Mouse (Mus musculus): Measurements from ENCODE around the gene Pheta1.

Pheta1 gene

DNA sequence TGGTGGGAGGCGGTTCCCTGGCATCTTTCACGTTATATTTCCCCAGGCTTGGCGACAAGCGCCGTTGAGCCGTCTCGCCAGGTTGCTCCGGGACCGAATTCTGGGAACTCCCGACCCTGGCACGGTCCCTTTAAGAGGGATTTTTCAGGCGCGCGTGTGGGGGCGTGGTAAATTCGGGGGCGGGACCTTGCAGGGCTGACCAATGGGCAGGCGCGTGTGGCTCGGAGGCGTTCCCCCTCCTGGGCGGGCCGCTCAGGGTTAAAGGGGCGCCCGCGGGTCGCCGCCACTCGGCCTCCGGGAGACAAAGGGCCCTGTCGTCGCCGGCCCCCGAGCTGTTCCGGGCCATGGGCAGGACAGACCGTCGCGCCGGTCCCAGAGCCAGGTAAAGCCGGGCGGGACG lies at the start of gene Pheta1:
TSS of gene Pheta1 (plus strand) at position 242 of the 400 bp plus-strand sequence.
- in situ Hi-C loops (cut with MboI, MseI) = loop anchor here (25.0 kb wide), 2 partner anchors 989 to 1289 kb away; partner anchors contain the start of genes Rhof (in 1 of the 2) and Setd1b (in 1 of the 2)

DNA sequence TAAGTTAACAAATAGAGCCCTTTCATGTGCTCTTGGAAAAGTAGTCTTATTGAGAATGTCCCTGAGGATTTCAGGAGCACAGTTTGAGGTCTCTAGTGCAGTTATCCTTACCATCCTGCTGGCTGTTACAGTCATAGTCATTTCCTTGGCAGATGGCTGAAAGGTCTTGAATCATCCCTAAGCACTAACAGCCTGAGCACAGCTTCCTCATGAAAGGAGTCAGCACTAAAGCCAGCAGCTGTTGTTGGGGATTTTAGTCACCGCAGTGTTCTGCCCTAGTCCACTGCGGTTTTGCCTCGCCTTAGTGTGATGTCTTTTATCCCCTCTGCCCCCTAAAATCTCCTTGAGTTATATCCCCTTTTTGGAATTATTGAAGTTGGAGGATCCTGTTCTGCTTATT lies 41.6 kb upstream of the Pheta1 start:
- in situ Hi-C loops (cut with MboI, MseI) = no loop called here

DNA sequence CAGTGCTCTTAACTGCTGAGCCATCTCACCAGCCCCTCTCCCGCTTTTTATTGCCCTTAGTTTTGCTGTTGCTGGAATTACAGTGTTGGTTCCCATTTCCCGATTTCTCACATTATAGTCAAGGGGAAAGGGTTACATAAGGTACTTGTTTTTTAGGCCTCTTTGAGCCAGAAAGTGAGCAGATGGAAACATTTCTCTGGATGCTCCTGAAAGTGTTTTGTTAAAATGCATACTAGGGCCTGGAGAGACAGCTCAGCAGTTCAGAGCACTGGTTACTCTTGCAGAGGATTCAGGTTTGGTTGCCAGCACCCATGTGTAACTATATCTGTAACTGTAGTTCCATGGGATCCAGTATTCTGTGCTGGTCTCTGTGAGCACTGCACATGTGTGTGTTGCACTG lies 40.6 kb upstream of the Pheta1 start:
- in situ Hi-C loops (cut with MboI, MseI) = no loop called here

DNA sequence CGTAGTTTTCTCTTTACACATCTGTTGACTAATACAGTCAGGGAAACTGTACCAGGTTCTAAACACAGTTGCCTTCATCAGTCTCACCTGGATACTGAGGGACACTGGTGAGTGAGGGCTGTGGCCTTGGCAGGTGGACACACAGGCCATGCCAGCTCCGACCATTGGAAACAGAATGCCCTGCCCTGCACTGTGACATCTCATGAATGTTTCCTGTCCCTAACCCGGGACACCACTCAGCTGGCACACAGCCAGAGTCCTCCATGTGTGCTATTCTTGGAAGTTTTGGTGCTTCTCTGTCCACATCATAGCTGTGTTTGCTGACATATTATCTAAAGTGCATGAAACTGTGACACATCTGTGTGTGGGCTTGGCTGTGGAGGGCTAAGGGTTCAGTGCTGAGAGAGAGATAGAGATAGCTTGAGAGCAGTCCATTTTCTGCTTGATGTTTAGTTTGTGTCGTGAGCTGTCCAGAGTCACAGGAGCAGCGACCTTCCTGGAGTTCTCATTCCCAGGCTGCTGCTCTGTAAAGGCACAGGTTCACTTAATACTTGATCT lies 39.0 kb upstream of the Pheta1 start:
- in situ Hi-C loops (cut with MboI, MseI) = no loop called here

DNA sequence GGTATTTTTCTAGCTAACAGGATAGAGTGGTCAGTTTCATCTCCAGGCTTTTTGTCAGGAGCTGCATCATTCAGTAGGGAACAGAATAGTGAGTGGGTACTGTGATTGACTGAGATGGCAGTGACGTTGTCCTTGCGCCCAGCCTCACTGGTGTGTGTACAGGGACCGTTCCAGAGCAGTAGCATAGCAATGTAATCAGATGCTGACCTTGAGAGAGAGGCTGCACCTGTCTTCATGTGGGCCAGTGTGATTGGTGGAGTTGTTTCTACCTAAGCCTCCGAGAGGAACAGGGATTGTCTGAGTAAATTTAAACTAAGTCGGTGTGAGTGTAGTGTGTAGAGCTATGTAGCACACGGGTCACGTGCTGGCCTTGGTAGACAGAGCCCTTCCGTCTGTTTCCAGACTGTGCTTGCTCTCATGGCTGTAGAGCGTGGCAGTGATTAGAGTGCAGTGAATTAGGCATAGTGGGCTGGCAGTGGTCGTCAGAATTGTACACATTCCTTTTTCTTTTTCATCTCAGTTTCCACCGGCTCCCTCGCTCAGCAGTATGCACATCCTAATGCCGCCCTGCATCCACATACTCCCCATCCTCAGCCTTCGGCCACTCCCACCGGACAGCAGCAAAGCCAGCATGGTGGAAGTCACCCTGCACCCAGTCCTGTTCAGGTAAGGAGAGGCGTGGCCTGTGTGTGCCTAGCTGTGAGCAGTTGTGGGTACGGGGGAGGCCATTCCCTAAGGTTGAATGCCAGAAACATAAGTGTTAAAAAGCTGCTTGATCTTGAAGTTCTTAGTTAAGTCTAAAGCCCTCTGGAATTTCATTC lies 38.2 kb upstream of the Pheta1 start:
- in situ Hi-C loops (cut with MboI, MseI) = no loop called here

DNA sequence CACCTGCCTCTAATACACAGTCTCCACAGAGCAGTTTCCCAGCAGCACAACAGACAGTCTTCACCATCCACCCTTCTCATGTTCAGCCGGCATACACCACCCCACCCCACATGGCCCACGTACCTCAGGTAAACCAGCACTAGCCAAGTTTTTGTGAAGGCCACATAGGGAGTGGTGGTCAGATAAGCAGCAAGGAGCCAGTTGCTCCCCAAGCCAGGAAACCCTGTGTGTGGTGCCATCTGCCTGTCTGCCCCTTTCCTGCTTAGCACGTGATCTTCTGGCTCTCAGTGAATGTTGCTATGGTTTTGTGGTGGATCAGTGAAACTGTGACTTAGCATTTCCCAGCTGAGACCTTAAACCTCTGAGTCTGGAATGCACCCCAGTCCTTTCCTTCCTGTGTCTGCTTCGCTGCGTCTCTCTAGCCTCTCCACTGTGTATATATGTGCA lies 37.3 kb upstream of the Pheta1 start:
- in situ Hi-C loops (cut with MboI, MseI) = no loop called here

DNA sequence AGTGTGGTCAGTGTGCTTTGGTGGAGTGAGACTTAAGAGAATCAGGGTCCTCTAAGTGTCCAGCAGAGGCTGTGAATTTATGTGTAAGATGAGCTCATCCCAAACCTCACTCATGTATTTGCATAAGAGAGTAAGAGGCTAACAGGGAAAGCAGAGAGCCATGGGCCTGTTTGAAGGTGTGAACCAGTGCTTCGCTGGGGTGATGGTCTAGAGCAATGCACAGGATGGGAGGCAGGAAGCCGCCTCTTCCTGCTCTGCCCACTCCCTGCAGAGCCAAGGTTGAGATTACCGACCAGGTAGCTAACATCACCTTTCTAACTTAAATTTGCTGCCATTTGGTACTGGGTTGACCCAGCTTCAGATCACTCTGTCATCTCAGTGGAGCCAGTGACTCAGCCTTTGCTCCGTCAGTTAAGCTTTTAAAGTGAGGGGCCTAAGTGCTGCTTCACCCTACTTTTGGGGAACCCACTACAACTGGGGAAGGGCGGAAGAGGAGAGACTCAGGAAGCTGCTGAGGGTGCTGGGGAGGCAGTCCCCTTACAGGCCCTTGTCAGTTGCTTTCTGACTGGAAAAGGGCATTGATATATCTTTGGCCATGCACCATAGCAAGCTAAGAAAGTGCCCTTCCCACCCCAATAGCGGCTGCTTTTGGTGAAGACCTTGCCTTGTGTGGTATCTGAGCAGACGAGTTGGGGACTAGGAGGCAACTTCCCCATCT lies 36.1 kb upstream of the Pheta1 start:
- in situ Hi-C loops (cut with MboI, MseI) = no loop called here

DNA sequence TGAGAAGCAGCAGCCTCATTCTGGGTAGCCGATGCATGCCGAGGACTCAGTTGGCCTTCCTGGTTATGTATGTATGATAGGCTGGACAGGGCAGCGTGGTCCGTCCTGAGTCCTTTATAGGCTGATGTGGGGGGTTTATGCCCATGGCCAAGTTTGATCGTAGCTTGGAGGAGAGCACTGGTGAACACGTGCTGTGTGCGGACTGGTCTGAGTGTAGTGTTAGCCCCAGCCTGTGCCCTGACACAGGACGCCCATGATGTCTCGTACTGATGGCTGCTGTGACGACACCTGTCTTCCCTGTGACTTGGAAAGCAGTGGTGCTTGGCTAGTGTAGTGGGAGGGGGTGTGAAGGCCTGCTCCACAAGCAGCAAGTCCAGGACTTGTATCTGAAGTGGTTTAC lies 35.0 kb upstream of the Pheta1 start:
- in situ Hi-C loops (cut with MboI, MseI) = no loop called here

DNA sequence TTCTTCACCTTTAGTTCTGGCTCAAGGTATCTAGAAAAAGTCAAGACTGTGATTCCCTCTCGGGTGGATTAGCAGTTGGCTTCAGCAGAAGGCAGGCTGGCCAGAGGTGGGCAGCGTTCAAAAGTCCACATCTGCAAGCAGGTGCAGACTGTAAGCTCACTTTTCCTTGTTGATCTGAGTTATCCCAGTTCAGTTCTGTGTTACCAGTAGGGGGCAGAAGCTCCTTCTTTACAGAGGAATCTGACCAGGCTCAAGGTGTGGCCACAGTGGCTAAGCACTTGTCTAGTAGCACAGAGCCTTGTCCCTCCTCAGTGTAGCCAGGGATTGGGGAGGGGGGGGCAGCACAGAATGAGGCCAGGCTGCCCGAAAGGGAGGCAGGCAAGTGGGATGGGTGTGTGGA lies 33.7 kb upstream of the Pheta1 start:
- in situ Hi-C loops (cut with MboI, MseI) = no loop called here

DNA sequence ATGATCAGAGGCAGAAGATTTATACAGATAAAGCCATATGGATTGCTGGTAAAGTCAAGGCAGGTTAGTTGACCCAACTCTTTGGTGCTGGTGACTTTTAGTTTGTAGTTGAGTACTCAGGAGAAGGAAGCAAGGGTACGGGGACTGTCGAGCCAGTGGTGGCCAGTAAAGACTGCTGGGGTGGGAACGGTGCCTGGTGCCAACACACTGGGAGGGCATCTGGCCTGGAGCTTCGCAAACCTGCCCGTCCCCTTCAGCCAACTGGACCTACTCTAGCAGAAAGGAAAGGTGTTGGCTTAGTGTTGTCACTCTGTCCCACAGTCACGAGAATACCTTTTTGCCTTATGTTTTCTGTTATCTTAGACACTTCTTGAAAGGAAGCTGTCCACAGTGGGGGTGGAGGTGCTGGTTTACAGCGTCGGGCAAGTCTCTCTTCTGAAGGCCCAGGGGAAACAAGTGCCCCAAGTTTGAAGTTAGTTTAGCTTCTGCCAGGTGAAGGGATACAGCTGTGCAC lies 32.9 kb upstream of the Pheta1 start:
- in situ Hi-C loops (cut with MboI, MseI) = no loop called here

DNA sequence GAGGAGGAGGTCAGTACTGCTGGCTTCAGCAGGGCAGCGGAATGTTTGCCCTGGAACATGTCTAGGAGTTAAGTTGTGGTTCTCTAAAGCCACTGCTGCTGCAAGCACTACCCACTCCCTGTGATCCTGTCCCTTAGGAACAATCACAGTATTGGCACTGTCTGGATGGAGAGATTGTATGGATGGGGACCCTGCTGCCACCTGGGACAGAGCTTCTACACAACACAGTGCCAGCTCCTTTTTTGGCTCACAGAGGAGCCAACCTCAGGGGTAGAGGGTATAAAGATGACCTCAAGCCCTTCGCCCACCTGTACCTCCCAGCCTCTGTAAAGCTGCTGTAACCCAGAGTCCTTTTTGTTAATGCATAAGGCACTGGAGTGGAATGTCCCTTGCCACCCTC lies 32.2 kb upstream of the Pheta1 start:
- in situ Hi-C loops (cut with MboI, MseI) = no loop called here

DNA sequence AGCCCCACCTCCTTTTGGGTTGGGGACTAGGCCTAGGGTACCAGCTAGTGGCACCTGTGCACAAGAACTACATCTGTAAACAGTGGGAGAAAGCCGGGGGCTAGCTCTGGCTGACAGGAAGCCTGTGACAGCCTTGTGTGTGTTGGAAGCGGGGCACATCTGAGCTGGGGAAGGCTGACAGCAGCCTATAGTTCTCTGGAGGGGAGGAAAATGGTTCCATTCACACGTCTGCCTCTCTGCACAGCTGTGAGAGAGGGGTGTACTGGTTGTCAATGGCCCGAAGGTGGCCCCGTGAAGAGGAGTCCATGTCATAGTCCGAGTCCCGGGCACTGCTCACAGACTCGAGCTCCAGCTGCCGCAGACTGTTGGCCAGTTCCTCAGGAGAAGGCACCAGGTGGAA lies 31.2 kb upstream of the Pheta1 start:
- in situ Hi-C loops (cut with MboI, MseI) = no loop called here

DNA sequence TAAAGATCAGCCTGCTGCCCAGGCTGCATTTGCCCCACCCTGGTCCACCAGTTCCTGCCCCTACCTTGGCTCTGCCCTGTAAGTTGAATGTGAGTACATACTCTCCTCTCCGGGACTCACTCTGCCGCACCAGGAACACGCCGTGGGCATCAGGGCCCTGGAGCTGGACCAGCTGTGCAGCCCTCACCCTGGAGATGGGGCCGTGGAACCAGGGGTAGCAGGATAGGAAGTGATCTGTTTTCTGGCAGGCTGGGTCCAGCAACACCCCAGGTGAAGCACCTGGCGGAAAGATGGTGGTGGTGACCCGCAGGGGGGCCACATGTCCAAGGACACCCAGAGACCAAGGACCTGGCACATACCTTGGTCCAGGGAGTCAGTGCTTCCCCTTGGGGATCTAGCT lies 30.4 kb upstream of the Pheta1 start:
- in situ Hi-C loops (cut with MboI, MseI) = no loop called here

DNA sequence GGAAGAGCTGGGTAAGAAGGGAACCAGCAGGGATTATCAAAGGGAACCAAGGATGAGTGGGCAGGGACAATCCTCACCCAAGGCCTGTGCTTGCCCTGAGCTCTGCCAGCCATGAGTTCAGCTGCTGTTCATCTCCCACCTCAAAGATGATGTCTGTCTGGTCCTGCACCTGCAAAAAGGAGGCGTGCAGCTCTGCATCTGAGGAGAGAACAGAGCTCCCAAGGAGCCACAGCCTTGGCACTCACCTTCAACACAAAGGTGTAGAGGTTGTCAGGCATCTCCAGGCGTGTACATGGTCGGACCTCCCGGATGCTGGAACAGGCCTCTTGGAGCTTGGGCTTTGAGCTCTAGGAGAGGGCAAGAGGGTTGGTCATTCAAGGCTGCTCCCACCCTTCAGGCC lies 29.9 kb upstream of the Pheta1 start:
- in situ Hi-C loops (cut with MboI, MseI) = no loop called here

DNA sequence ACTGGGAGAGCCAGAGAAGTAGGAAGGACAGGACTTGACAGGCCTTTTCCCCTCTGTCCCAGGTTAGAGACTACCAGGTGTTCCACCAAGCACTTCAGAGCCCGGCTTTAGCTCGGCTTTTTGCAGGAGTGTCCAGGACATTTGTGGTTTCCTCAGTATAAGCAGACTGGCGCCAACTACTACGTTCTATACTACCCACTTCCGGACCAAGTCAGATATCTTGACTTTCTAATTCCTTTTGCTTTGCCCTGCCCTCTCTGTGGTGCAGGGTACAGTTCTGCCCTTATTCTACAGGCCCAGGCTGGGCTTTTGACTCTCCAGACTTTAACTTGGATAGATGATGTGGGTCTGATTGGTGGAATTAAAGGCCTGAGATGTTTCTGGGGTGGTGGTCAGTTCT lies 29.2 kb upstream of the Pheta1 start:
- in situ Hi-C loops (cut with MboI, MseI) = no loop called here

DNA sequence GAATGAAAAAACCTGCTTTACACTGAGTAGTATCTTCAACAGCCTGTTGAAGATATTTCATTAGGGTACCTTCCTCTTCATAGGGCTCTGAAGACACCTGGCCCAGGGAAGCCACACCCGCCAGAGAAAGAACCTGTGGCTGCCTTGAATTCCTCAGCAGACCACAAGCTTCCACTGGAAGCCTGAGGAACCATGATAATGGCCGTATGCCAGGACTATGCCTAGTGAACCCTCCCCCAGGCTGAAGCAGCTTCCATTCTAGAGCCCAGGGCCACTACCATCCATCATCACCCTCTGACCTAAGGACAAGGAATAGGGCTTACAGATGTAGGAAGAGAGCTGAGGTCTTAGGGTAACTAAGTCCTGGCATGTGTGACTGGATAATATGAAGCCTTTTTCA lies 28.6 kb upstream of the Pheta1 start:
- in situ Hi-C loops (cut with MboI, MseI) = no loop called here

DNA sequence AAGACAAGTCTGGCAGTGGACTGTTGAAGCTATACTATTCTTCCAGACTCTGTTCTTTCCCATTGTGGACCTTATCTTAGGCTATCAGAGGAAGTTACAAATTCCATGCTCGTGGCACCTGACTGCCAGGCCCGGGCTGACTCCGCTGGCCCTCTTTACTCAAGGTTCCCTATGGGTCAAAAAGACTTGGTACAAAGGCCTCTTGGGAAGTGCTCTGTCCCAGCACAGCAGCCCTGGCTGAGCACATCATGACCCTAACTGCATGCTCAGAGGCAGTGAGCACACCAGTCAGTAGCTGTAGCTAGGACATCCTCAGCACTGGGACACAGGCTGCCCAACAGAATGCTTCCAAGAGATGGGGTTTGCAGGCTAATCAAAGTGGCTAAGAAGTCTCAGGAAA lies 28.1 kb upstream of the Pheta1 start:
- in situ Hi-C loops (cut with MboI, MseI) = no loop called here

DNA sequence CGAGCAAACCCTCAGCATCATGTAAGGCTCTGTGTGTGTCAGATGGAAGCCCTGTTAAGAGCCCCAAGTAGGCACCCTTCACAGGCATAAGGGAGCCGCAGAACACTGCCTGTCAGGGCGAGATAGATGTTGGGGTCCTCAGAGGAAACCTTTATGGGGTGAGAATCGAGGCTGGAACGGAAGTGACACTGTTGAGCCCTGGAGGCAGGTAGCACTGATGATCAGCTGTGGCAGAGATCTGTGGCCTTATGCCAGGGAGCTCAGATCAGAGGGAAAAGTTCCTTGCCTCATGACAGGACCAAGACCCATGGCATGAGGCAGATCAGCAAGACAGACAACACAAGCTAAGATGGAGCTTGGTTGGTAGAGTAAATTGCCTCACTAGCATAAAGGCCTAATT lies 27.7 kb upstream of the Pheta1 start:
- in situ Hi-C loops (cut with MboI, MseI) = no loop called here

DNA sequence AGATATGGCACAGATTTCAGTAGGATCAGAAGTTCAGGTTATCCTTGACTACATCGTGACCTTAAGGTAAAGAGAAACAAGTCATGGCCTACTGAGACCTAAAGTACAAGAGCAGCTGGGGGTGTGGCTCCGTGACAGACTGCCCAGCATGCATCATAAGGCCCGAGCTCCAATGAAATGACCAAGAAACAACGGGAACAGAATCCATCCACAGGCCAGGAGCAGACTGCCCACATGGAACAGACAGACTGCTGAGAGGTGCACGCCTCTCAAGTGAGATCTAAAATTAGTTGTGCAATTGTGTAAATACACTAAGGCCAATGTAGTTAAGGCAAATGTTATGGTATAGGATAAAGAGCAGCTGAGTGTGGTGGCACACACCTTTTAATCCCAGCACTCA lies 27.2 kb upstream of the Pheta1 start:
- in situ Hi-C loops (cut with MboI, MseI) = no loop called here

DNA sequence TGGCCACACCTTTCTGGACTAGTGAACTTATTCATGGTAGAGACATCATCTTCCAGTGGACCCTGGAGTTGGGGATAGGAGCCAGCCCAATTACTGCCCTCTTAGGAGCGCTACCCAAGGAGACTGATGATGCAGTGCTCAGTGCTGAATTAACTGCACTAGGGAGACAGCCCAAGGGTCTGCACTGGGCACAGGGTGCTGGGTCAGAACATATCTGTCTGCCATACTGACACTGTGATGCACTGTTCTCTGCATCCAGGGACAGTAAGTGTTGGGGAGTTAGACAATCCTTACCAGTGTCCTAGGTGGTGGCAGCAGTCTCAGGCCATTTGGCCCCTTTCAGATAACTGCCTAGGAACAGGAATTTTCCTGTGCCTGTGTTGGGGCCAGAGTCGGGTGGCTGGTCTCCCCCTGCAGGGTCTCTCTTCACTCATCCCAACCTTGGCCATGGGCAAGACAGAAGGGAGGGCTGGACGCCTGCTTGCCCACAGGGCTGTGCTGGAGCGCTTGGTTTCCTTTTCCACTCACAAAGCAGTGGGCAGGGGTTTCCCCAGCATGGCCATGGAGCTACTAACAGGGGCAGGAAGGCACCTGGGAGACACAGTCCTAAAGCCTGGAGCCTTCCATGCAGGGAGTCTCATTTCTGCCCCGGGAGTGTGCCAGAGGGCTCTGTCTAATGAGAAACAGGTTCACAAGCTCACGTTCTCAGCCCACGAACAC lies 25.8 kb upstream of the Pheta1 start:
- in situ Hi-C loops (cut with MboI, MseI) = no loop called here

DNA sequence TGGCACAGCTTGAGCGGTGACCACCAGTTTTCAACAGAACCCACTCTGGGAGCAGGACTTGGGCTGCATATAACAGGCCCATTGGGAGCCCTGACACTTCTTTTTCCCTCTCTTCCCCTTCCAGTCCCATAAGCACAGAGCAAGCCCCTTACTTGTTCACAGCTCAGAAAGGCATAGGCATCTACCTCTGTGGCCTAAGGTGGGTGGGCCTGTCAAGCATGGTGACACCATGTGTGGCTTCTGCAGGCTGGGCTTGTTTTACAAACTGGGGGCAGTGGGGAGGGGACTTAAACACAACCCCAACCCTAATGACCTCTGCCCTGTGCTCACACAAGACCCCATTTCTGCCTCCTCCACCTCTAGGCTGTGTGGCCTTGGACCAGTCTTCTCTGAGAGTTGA lies 25.1 kb upstream of the Pheta1 start:
- in situ Hi-C loops (cut with MboI, MseI) = no loop called here

DNA sequence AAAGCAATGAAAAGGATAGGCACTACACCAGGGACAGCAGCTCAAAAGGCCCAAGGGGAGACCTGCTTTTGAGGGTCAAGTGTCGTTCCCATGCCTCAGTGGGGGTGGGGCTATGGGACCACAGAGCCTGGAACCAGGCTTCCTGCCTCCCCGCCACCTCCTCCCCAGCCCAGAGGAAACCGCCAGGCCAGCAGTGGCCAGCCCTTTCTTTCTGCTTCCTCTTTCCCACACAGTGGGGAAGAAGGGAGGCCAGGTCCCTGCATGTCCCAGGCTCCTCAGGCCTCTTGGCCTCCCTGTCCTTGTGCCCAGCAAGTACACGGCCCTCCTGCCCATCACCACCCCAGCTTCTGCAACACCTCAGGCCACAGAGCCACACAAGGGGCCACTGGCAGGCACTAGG lies 24.7 kb upstream of the Pheta1 start:
- in situ Hi-C loops (cut with MboI, MseI) = no loop called here

Measured in T-helper 17 cell (primary cell).